Mouse (Mus musculus): ENCODE data around the gene Gabrb2. TPM values are rescaled to one million over a fixed set of nuclear protein-coding genes. Genes with fewer than 3 reads are reported as not detected.
A peak's percentile ranks its signal among the peaks of the same experiment; 100 is the strongest.

Gabrb2 gene
- 1.3 and 1.4 TPM in 2 replicates for polyA plus RNA-seq (2015; fragmentation: Nextera tagmentation; extraction: Ambion mirVana)

GRCm38 (mm10) chr11:42418996-42419782, at the start of gene Gabrb2:
Gene Gabrb2 (plus strand): TSS chr11:42419757.
- Histone ChIP-seq H3K36me3 (no peaks in the 10 kb centered on the region), H3K4me2 (peak within 1 kb of the TSS; percentile 96), H3K27ac (no peak within 1 kb of the TSS), H3K9ac (0 out of 2 replicates have a peak within 1 kb of the TSS, but pooled peaks have one; percentile 26), H3K27me3 (peaks cover 7% of the 10 kb centered on the region; the same call in 1 of the 2 replicates), H3K9me3 (replicated peaks) (no peaks in the 10 kb centered on the region), H3K4me3 (replicated peaks) (peak within 1 kb of the TSS; percentile 55), H3K4me1 (peaks cover 9% of the 10 kb centered on the region)
- 27% methylated on average over 17 of the region's 20 CpGs for WGBS
- no peak for ATAC-seq (replicated peaks; ENCODE audit: low FRiP score)

DNA sequence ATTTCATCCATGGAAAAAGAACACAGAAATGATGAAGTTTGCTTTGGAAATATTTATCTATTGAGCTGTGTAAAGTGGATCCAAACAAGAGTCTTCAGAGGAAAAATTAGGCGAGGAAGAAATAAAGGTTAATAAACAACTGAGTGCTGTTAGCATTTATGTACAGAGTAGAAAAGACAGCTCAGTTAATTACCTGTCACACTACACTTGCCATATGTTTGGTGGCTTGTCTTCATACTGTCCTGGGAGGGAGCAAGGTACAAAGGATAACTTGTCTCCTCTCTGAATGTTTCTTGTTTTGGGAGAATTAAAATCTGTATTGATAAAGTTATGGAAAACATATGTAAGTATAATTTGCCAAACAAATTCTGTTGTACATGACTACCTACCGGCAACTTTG, 40.6 kb upstream of the Gabrb2 start:
- H3K36me3 ChIP-seq = no peaks in the 10 kb centered on the region
- H3K27me3 ChIP-seq = no peaks in the 10 kb centered on the region
- H3K9me3 ChIP-seq (replicated peaks) = no peaks in the 10 kb centered on the region
- H3K4me1 ChIP-seq = no peaks in the 10 kb centered on the region
- no peak overlapping the region for H3K9ac ChIP-seq
- WGBS = 76% methylated on average over 2 of the region's 2 CpGs
- H3K27ac ChIP-seq = no peak overlapping the region
- no peak for ATAC-seq (replicated peaks; ENCODE audit: low FRiP score)
- H3K4me2 ChIP-seq = no peak overlapping the region
- H3K4me3 ChIP-seq (replicated peaks) = no peak overlapping the region

GRCm38 (mm10) chr11:42386486-42386885, 33.1 kb upstream of the Gabrb2 start:
- no peak for ATAC-seq (replicated peaks; ENCODE audit: low FRiP score)
- H3K4me2 ChIP-seq = no peak overlapping the region
- H3K9me3 ChIP-seq (replicated peaks) = no peaks in the 10 kb centered on the region
- H3K4me3 ChIP-seq (replicated peaks) = no peak overlapping the region
- no peaks in the 10 kb centered on the region for H3K27me3 ChIP-seq
- H3K36me3 ChIP-seq = no peaks in the 10 kb centered on the region
- 54% methylated on average over 4 of the region's 4 CpGs for WGBS
- H3K9ac ChIP-seq = no peak overlapping the region
- no peaks in the 10 kb centered on the region for H3K4me1 ChIP-seq
- no peak overlapping the region for H3K27ac ChIP-seq

GRCm38 (mm10) chr11:42390682-42391290, 28.8 kb upstream of the Gabrb2 start:
- 63% methylated on average over 3 of the region's 3 CpGs for WGBS
- Histone ChIP-seq H3K9me3 (replicated peaks) (no peaks in the 10 kb centered on the region), H3K27ac (no peak overlapping the region), H3K4me2 (no peak overlapping the region), H3K9ac (no peak overlapping the region), H3K27me3 (no peaks in the 10 kb centered on the region), H3K4me1 (no peaks in the 10 kb centered on the region), H3K4me3 (replicated peaks) (no peak overlapping the region), H3K36me3 (no peaks in the 10 kb centered on the region)
- no peak for ATAC-seq (replicated peaks; ENCODE audit: low FRiP score)

DNA sequence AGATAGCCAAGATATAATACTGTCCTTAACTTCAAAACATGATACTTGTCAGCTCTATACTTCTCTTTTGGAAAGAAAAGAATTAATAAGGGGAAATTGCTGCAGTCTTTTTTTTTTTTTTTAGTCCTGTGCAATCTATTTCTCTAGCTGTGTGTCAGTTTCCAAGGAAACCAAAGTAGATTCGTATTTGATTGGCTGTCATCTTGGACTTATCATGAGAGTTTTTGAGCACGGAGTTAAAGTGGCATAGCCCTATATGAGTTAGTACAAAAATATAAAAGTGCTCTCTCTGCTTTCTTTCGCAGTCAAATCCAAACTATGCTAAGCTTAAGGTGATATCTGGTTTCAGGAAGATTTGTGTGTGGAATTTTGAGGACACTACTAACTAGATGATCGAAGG, 26.1 kb upstream of the Gabrb2 start:
- no peak for ATAC-seq (replicated peaks; ENCODE audit: low FRiP score)
- Histone ChIP-seq H3K36me3 (no peaks in the 10 kb centered on the region), H3K27ac (no peak overlapping the region), H3K4me2 (no peak overlapping the region), H3K27me3 (no peaks in the 10 kb centered on the region), H3K9ac (no peak overlapping the region), H3K4me1 (no peaks in the 10 kb centered on the region), H3K4me3 (replicated peaks) (no peak overlapping the region), H3K9me3 (replicated peaks) (no peaks in the 10 kb centered on the region)
- WGBS = 83% methylated on average over 4 of the region's 4 CpGs

- WGBS = under 1% methylated on average over 27 of the region's 40 CpGs
- H3K4me1 ChIP-seq = peaks cover 9% of the 10 kb centered on the region
- peak; percentile 80 for ATAC-seq (replicated peaks; ENCODE audit: low FRiP score)
These were observed 455 bp downstream of the Gabrb2 start for GRCm38 (mm10) chr11:42419791-42420633.

DNA sequence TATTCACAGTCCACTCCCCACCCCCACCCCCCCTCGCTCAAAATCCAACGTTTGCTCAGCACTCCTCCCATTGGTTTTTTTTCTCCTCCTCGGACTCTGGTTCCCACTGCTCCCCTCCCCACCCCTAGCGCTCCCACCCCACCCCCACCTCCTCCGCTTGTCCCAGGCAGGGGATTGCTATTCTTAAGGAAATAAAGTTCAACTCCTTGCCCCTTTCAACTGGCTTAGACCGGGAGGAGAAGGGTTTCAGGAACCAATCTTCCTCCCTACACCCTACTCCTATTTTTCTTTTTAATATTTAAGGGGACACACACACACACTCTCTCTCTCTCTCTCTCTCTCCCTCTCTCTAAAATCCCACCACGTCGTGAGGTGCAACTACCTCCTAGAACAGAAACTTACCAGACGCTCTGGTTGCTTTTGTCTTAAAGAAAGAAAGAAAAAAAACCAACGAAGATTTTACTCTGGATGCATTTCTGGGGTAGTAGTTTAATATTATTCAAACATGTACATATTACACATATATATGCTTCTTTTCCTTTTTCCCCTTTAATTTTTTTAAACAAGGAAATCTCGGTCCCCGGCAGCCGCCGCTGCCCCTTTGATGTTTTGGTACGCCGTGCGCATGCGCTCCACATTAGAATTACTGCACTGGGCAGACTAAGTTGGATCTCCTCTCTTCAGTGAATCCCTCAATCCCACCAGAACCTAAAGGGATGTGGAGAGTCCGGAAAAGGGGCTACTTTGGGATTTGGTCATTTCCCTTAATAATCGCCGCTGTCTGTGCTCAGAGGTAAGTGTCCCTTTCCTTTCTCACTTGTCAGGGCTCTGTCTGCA, 1.3 kb downstream of the Gabrb2 start:
- Histone ChIP-seq H3K4me3 (replicated peaks) (peak overlapping the region; percentile 55), H3K4me1 (peaks cover 9% of the 10 kb centered on the region), H3K36me3 (no peaks in the 10 kb centered on the region), H3K9ac (0 out of 2 replicates have a peak overlapping the region, but pooled peaks have one; percentile 26), H3K4me2 (peak overlapping the region; percentile 96), H3K27me3 (peaks cover 7% of the 10 kb centered on the region; the same call in 1 of the 2 replicates), H3K27ac (no peak overlapping the region), H3K9me3 (replicated peaks) (no peaks in the 10 kb centered on the region)
- ATAC-seq (replicated peaks; ENCODE audit: low FRiP score) = peak; percentile 74
- WGBS = 0% methylated on average over 21 of the region's 21 CpGs

More at GRCm38 (mm10) chr11:42419791-42420633, 455 bp downstream of the Gabrb2 start:
- Histone ChIP-seq H3K27me3 (peaks cover 7% of the 10 kb centered on the region; the same call in 1 of the 2 replicates), H3K9ac (0 out of 2 replicates have a peak overlapping the region, but pooled peaks have one; percentile 26), H3K4me2 (peak overlapping the region; percentile 96), H3K4me3 (replicated peaks) (peak overlapping the region; percentile 55), H3K36me3 (no peaks in the 10 kb centered on the region), H3K27ac (no peak overlapping the region), H3K9me3 (replicated peaks) (no peaks in the 10 kb centered on the region)

DNA sequence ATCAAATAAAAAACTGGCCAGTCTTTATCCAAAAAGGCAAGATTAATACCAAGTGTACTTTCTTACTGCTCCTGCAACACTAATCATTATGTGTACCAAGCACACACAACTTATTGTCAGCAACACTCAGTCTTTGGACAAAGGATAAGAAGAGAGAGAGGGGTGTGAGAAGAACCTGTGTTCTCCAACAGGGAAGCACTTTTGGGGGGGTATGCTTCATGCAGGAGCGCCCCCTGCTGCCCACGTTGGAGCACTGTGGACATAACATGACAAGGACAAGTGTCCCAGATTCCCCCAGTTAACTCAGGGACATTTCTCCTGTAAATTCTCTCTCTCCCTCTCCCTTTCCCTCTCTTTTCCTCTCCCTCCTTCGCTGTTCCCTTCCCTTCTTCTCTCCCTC, 3.7 kb downstream of the Gabrb2 start:
- Histone ChIP-seq H3K9ac (no peak overlapping the region), H3K36me3 (no peaks in the 10 kb centered on the region), H3K27me3 (peaks cover 7% of the 10 kb centered on the region; the same call in 1 of the 2 replicates), H3K4me2 (no peak overlapping the region), H3K9me3 (replicated peaks) (no peaks in the 10 kb centered on the region), H3K27ac (no peak overlapping the region), H3K4me3 (replicated peaks) (no peak overlapping the region), H3K4me1 (peaks cover 9% of the 10 kb centered on the region)
- ATAC-seq (replicated peaks; ENCODE audit: low FRiP score) = no peak
- 7% methylated on average over 3 of the region's 3 CpGs for WGBS

DNA sequence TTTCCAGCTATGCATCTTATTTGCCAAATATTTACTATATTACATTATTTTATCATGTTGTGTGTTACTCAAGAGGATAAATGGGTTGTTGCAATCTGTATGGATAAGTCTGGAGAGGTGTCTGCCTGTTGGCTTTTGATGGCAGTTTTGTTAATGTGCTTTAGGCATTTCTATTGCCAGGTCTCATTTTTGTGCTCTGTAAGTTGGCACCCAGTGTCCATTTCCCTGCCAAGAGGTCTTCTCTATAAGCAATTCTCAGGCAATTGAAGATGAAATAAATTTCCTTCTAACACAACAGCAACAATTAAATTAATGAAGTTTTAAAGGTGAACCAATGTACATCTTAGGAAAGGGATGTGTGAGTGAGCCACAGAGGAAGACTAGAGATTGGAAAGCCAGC, 11.9 kb downstream of the Gabrb2 start:
- Histone ChIP-seq H3K9me3 (replicated peaks) (no peaks in the 10 kb centered on the region), H3K36me3 (no peaks in the 10 kb centered on the region), H3K4me1 (no peaks in the 10 kb centered on the region), H3K27ac (no peak overlapping the region), H3K27me3 (no peaks in the 10 kb centered on the region), H3K4me2 (no peak overlapping the region), H3K4me3 (replicated peaks) (no peak overlapping the region), H3K9ac (no peak overlapping the region)
- no peak for ATAC-seq (replicated peaks; ENCODE audit: low FRiP score)

- no peak overlapping the region for H3K27ac ChIP-seq
- H3K4me3 ChIP-seq (replicated peaks) = no peak overlapping the region
- no peaks in the 10 kb centered on the region for H3K36me3 ChIP-seq
- no peaks in the 10 kb centered on the region for H3K9me3 ChIP-seq (replicated peaks)
- H3K4me1 ChIP-seq = no peaks in the 10 kb centered on the region
- H3K27me3 ChIP-seq = no peaks in the 10 kb centered on the region
- no peak overlapping the region for H3K4me2 ChIP-seq
- no peak overlapping the region for H3K9ac ChIP-seq
- 78% methylated on average over 2 of the region's 2 CpGs for WGBS
- ATAC-seq (replicated peaks; ENCODE audit: low FRiP score) = no peak
These were observed 19.4 kb downstream of the Gabrb2 start for GRCm38 (mm10) chr11:42438978-42439377.

DNA sequence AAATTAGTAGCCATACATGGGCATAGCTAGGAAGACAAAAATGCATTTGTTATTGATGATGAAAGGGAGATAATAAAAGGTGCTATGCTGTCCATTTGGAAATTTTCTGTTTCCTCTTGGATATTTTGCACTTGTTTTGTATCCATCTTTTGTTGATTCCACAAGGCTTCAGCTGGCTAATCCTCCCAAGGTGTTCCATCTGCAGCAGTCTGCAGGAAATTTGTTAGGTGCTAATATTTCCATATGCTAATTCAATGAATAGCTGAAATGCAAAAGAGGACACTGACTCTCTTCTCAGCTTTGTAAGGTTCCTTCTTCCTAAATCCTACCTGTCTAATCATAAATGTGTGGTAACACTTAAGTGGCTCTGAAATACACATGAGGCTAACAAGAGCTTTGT, 24.1 kb downstream of the Gabrb2 start:
- ATAC-seq (replicated peaks; ENCODE audit: low FRiP score) = no peak
- Histone ChIP-seq H3K36me3 (no peaks in the 10 kb centered on the region), H3K27me3 (no peaks in the 10 kb centered on the region), H3K27ac (no peak overlapping the region), H3K9ac (no peak overlapping the region), H3K9me3 (replicated peaks) (no peaks in the 10 kb centered on the region), H3K4me1 (no peaks in the 10 kb centered on the region), H3K4me2 (no peak overlapping the region), H3K4me3 (replicated peaks) (no peak overlapping the region)

Data from kidney, embryonic 15.5 days (tissue).